Mouse (Mus musculus): ENCODE measurements around the gene Gm7029. TPM values are rescaled to one million over a fixed set of nuclear protein-coding genes. Genes with fewer than 3 reads are reported as not detected.
"Not testable (repeated sequence)": the region's sequence is repeated elsewhere in the genome, so short reads cannot be mapped to it uniquely, and the experiment has no call there.

Gene Gm7029
- polyA plus RNA-seq, 1 experiment from 2014 or later: not detected

DNA sequence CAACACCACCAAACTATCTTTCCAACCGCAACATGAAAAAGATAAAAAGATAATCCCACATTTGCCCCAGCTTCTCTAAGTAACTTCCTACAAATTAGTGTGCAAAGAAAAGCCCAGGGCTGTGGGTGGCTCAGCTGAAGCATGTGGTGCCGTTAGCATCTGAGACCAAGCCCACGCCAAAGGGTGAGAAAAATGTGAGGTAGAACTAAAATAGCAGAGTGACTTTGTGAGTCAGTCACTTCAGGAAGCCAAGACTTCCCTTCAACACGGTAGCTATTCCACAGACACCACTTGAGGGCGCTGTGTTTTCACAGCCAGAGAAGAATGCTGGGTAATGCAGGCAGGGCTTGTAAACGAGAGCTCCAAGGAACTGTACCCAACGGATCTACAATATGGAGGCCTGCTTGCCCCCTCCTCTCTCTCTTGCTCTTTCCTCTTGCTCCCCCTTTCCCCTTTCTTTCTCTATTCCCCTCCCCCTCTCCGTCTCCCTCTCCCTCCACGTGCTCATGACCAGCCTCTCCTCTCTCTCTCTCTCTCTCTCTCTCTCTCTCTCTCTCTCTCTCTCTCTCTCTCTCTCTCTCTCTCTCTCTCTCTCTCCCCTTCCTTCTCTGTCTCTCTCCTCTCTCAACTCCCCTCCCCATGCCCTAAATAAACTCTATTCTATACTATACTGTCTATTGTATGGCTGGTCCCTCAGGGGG is 8.2 kb upstream of the Gm7029 start:
- Histone ChIP-seq H3K36me3 (ENCODE audit: control insufficient read depth, insufficient read depth) (no peaks in the 10 kb centered on the region), H3K9ac (ENCODE audit: low read depth, low read length) (no peak overlapping the region), H3K4me1 (replicated peaks; ENCODE audit: control insufficient read depth, insufficient read depth, low read length) (no peaks in the 10 kb centered on the region), H3K4me3 (ENCODE audit: low read depth, low read length) (no peak overlapping the region), H3K4me2 (replicated peaks; ENCODE audit: low read depth) (0 out of 2 replicates have a peak overlapping the region, but pooled peaks have one; percentile 38), H3K27me3 (replicated peaks; ENCODE audit: control insufficient read depth, insufficient read depth, low read length) (no peaks in the 10 kb centered on the region), H3K9me3 (ENCODE audit: control insufficient read depth) (no peaks in the 10 kb centered on the region), H3K27ac (ENCODE audit: low read depth, low read length) (no peak overlapping the region)
- TF ChIP-seq CTCF (IDR thresholded peaks at IDR 0.05; ENCODE audit: low read depth): peak; percentile 75
- no peak for ATAC-seq
- 26% methylated on average over 9 of the region's 9 CpGs for WGBS

DNA sequence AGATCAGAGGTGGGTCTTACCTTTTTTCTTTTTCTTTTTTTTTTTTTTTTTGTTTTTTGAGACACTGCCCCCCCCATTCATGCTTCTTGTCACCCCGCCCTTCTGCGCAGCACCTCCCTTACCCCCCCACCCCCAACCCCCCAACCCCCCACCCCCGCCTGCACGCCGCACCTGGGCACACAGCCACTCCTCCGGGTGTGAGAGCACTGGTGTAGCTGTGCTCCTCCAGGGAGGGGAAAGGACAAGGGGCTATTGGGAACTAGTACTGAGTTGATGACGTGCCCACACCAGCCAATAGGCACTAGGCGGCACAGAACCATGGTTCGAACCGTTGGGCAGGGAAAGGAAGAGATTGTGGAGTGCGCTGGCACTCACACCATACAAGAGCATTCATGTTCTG is 774 bp downstream of the Gm7029 start:
- H3K4me2 ChIP-seq (replicated peaks; ENCODE audit: low read depth): no peak overlapping the region
- H3K27ac ChIP-seq (ENCODE audit: low read depth, low read length): no peak overlapping the region
- no peaks in the 10 kb centered on the region for H3K4me1 ChIP-seq (replicated peaks; ENCODE audit: control insufficient read depth, insufficient read depth, low read length)
- 83% methylated on average over 11 of the region's 11 CpGs for WGBS
- no peak overlapping the region for H3K4me3 ChIP-seq (ENCODE audit: low read depth, low read length)
- no peaks in the 10 kb centered on the region for H3K27me3 ChIP-seq (replicated peaks; ENCODE audit: control insufficient read depth, insufficient read depth, low read length)
- no peak for ATAC-seq
- peaks cover 11% of the 10 kb centered on the region; the same call in 1 of the 2 replicates for H3K36me3 ChIP-seq (ENCODE audit: control insufficient read depth, insufficient read depth)
- TF ChIP-seq CTCF (IDR thresholded peaks at IDR 0.05; ENCODE audit: low read depth): no peak
- no peak overlapping the region for H3K9ac ChIP-seq (ENCODE audit: low read depth, low read length)
- H3K9me3 ChIP-seq (ENCODE audit: control insufficient read depth): no peaks in the 10 kb centered on the region

DNA sequence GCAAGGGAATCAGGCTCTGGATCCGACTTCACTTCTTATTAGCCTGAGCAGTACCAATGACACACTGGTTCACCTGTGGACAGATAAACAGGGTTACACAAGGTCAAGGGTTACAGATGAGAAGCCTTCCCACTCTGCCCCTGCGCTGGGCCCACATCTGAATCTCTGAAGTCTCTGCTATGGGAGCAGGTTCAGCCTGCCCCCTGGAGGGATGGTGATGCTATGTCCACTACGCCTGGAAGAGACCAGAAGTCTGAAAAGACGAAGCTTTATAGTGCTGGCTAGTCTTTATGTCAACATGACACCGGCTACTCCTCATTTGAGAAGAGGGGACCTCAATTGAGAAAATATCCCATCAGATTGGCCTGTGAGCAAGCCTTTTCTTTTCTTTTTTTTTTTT is 2.2 kb downstream of the Gm7029 start:
- WGBS: 68% methylated on average over 5 of the region's 5 CpGs

DNA sequence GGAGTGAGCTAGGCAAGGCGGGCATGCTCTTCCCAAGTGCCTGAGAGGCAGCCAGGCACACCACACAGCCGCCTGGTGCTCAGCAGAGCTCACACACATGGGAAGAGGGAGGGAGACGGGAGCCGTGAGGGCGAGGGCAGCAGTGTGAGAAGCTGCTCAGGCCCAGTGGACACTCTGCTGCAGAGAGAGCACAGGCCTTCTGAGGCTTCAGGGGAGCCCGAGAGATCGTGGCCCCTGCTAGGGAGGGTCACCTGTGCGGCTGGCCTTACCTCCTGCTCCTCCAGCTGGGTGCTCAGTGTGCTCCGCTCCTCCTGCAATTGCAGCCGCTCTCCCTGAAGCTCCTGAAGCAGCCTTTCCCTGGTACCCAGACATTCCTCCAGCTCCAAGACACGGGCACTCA is 10.7 kb downstream of the Gm7029 start:
- not testable (repeated sequence) for H3K27ac ChIP-seq (ENCODE audit: low read depth, low read length); H3K9me3 ChIP-seq (ENCODE audit: control insufficient read depth); H3K4me1 ChIP-seq (replicated peaks; ENCODE audit: control insufficient read depth, insufficient read depth, low read length); H3K27me3 ChIP-seq (replicated peaks; ENCODE audit: control insufficient read depth, insufficient read depth, low read length); H3K4me2 ChIP-seq (replicated peaks; ENCODE audit: low read depth); ATAC-seq; H3K9ac ChIP-seq (ENCODE audit: low read depth, low read length); H3K4me3 ChIP-seq (ENCODE audit: low read depth, low read length)
- WGBS: 95% methylated on average over 10 of the region's 11 CpGs
- H3K36me3 ChIP-seq (ENCODE audit: control insufficient read depth, insufficient read depth): peaks cover 11% of the 10 kb centered on the region; the same call in 1 of the 2 replicates

More for the DNA sequence above, 2.2 kb downstream of the Gm7029 start:
- H3K27me3 ChIP-seq (replicated peaks; ENCODE audit: control insufficient read depth, insufficient read depth, low read length); ATAC-seq; H3K9ac ChIP-seq (ENCODE audit: low read depth, low read length); H3K4me3 ChIP-seq (ENCODE audit: low read depth, low read length); H3K4me2 ChIP-seq (replicated peaks; ENCODE audit: low read depth); H3K9me3 ChIP-seq (ENCODE audit: control insufficient read depth); H3K27ac ChIP-seq (ENCODE audit: low read depth, low read length); H3K4me1 ChIP-seq (replicated peaks; ENCODE audit: control insufficient read depth, insufficient read depth, low read length): not testable (repeated sequence)
- peaks cover 14% of the 10 kb centered on the region; the same call in 1 of the 2 replicates for H3K36me3 ChIP-seq (ENCODE audit: control insufficient read depth, insufficient read depth)
- peak; percentile 56 for TF ChIP-seq CTCF (IDR thresholded peaks at IDR 0.05; ENCODE audit: low read depth)

DNA sequence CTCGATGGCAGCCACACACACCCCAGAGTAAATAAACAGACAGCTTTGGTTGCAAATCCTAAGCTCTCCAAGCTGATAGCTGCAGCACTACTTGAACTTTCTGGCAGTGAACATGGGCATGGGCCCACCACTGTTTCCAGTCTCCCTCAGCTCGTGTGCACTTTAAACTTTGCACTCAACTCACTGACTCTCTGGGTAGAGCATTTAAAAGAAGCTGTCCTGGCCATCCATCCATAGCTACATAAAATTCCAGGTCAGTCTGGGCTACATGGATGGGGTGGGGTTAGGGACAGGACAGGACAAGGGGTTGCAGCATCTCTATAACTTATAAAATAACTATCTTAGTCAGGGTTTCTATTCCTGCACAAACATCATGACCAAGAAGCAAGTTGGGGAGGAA is 14.2 kb downstream of the Gm7029 start:
- not testable (repeated sequence) for H3K27ac ChIP-seq (ENCODE audit: low read depth, low read length); H3K4me2 ChIP-seq (replicated peaks; ENCODE audit: low read depth)
- 17% methylated on average over 2 of the region's 2 CpGs for WGBS

DNA sequence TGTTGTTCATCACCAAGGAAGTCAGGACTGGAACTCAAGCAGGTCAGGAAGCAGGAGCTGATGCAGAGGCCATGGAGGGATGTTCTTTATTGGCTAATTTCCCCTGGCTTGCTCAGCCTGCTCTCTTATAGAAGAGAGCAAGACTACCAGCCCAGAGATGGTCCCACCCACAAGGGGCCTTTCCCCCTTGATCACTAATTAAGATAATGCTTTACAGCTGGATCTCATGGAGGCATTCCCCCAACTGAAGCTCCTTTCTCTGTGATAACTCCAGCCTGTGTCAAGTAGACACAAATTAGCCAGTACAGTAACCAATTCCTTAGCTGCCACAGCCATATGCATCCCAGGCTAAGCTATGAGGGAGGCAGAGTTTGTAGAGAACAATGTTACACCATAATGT is 14.6 kb downstream of the Gm7029 start:
- H3K9me3 ChIP-seq (ENCODE audit: control insufficient read depth); H3K27me3 ChIP-seq (replicated peaks; ENCODE audit: control insufficient read depth, insufficient read depth, low read length); H3K4me1 ChIP-seq (replicated peaks; ENCODE audit: control insufficient read depth, insufficient read depth, low read length); H3K36me3 ChIP-seq (ENCODE audit: control insufficient read depth, insufficient read depth); H3K4me3 ChIP-seq (ENCODE audit: low read depth, low read length); ATAC-seq; H3K9ac ChIP-seq (ENCODE audit: low read depth, low read length); H3K4me2 ChIP-seq (replicated peaks; ENCODE audit: low read depth); H3K27ac ChIP-seq (ENCODE audit: low read depth, low read length): not testable (repeated sequence)

More for the DNA sequence above, 14.2 kb downstream of the Gm7029 start:
- ATAC-seq; H3K9ac ChIP-seq (ENCODE audit: low read depth, low read length); H3K4me1 ChIP-seq (replicated peaks; ENCODE audit: control insufficient read depth, insufficient read depth, low read length); H3K36me3 ChIP-seq (ENCODE audit: control insufficient read depth, insufficient read depth); H3K27me3 ChIP-seq (replicated peaks; ENCODE audit: control insufficient read depth, insufficient read depth, low read length); H3K4me3 ChIP-seq (ENCODE audit: low read depth, low read length); H3K9me3 ChIP-seq (ENCODE audit: control insufficient read depth): not testable (repeated sequence)

DNA sequence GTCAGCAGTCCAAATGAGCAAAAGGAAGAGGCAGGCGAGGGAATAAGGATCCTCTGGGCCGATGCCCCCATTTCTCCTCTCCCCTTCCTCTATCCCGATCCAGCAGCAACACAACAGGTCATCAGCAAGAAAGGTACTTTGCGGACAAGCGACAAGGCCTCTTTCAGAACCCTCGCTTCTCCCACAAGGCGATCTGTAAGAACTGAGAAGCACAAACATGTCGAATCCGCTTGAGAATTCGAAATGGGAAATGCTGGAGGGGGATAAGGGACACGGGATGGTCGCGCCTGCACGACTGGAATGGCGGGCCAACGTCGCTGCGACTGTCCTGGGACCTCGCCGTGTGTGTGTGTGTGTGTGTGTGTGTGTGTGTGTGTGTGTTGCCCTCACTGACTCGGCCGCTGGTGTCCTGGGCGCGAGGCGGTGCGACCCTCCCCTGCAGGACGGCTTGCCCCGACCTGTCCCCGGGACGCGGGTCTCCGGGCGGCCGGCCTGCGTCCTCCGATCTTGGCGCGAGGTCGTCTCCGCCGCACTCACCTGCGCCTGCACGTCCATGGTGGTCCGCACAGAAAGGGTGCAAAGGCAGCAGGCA is 16.4 kb downstream of the Gm7029 start:
- not testable (repeated sequence) for H3K27me3 ChIP-seq (replicated peaks; ENCODE audit: control insufficient read depth, insufficient read depth, low read length); ATAC-seq; H3K27ac ChIP-seq (ENCODE audit: low read depth, low read length); H3K9me3 ChIP-seq (ENCODE audit: control insufficient read depth); H3K36me3 ChIP-seq (ENCODE audit: control insufficient read depth, insufficient read depth); H3K4me1 ChIP-seq (replicated peaks; ENCODE audit: control insufficient read depth, insufficient read depth, low read length)
- peak overlapping the region; percentile 40; the same call in 1 of the 2 replicates for H3K9ac ChIP-seq (ENCODE audit: low read depth, low read length)
- WGBS: under 1% methylated on average over 44 of the region's 44 CpGs
- H3K4me3 ChIP-seq (ENCODE audit: low read depth, low read length): peak overlapping the region; percentile 66
- peak overlapping the region; percentile 80 for H3K4me2 ChIP-seq (replicated peaks; ENCODE audit: low read depth)
